Mouse (Mus musculus) G1E-ER4 (cell line): ENCODE measurements around the gene Mogs. TPM values are rescaled to one million over a fixed set of nuclear protein-coding genes. Genes with fewer than 3 reads are reported as not detected.

ENCODE experiments used
- GATA1 ChIP-seq: IDR thresholded peaks from one replicate; pipeline ENCODE4 v1.8.0; 2012; ENCODE audit warnings: low read length, inconsistent platforms
- polyA plus RNA-seq: library from polyadenylated mRNA; stranded (reverse); fragments of >175 nt; gene quantifications from 2 replicates; pipeline ENCODE4 v1.2.3, GENCODE M21; 2012

The Mogs gene
- polyA plus RNA-seq, 1 experiment: 163 TPM

GRCm38 (mm10) chr6:83115682-83116372, 531 bp downstream of the Mogs start:
- TF ChIP-seq GATA1: no peak

- TF ChIP-seq GATA1: no peak
Measured at GRCm38 (mm10) chr6:83116373-83117164, 1.3 kb downstream of the Mogs start.

GRCm38 (mm10) chr6:83117165-83117438, 1.8 kb downstream of the Mogs start:
- no peak for TF ChIP-seq GATA1

GRCm38 (mm10) chr6:83117616-83118015, 2.3 kb downstream of the Mogs start:
- TF ChIP-seq GATA1: no peak

- TF ChIP-seq GATA1: no peak
Measured at GRCm38 (mm10) chr6:83118369-83118768, 3.1 kb downstream of the Mogs start.

- TF ChIP-seq GATA1: no peak
Measured at GRCm38 (mm10) chr6:83118825-83119733, 3.8 kb downstream of the Mogs start.

- TF ChIP-seq GATA1: no peak
Measured at GRCm38 (mm10) chr6:83119734-83120051, 4.4 kb downstream of the Mogs start.

- TF ChIP-seq GATA1: no peak
Measured at GRCm38 (mm10) chr6:83120930-83121862, 5.9 kb downstream of the Mogs start, which contains the start of gene Wbp1. Gene Wbp1, minus strand, starts transcription at chr6:83121559.

GRCm38 (mm10) chr6:83121863-83122710, 6.8 kb downstream of the Mogs start:
- no peak for TF ChIP-seq GATA1

GRCm38 (mm10) chr6:83122961-83123360, 7.7 kb downstream of the Mogs start:
- TF ChIP-seq GATA1: no peak

- no peak for TF ChIP-seq GATA1
Measured at GRCm38 (mm10) chr6:83124851-83125312, 9.6 kb downstream of the Mogs start.

- TF ChIP-seq GATA1: no peak
Measured at GRCm38 (mm10) chr6:83125331-83125730, 10.0 kb downstream of the Mogs start, which contains the start of gene Ino80b. Gene Ino80b, minus strand, starts transcription at chr6:83125431.

GRCm38 (mm10) chr6:83127419-83127818, 12.1 kb downstream of the Mogs start:
- no peak for TF ChIP-seq GATA1

- no peak for TF ChIP-seq GATA1
Measured at GRCm38 (mm10) chr6:83131469-83132034, 16.3 kb downstream of the Mogs start.
